Comparison of ENCODE assay signal across 9 mouse cellular contexts in the genomic region with DNA sequence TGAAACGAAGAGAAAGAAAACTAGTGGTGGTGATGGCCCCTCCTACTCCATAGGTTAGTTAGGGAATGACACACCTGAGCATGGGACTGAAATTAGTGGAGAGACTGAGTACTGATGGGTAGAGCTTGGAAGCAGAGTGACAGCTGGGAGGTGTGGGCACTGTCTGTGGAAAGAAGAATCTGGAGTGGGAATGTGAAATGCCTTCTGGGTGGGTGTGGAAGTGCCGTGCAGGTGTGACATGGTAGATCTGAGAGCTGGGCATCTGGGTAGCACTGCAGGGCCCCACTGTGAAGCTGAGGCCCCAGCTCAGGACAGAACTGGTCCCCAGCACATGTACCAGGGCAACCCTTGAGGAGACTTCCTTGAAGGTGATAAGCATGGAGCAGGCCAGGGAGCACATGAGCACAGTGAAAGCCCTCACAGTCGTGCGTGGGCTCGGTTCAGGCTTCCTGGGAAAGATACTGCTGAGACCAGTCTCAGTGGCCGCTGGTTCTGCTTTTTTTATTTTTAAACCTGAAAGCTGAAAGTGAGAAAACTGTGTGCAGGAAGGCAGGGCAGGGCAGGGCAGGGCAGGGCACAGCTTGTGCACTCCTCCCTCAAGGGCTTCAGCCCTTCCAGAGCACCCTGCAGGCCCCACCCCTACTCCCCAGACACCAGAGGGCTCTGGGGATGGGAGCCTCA. TPM values are rescaled to one million over a fixed set of nuclear protein-coding genes. Genes with fewer than 3 reads are reported as not detected.
A peak's percentile ranks its signal among the peaks of the same experiment; 100 is the strongest.
DNase-seq lines count a peak whose midpoint lies in the region; ATAC-seq and TF ChIP-seq lines count a peak whose summit lies in the region.
"Had no signal": no experiment of that assay in that cellular context is flagged by ENCODE, and none has a peak within 500 bp of the region (broad histone marks: within the 10 kb centered on the region; RNA-seq: fewer than 3 reads in every experiment).

No protein-coding gene starts in this region.

- no peaks in the 10 kb centered on the region; the same call in 1 of the 2 replicates for H3K79me2 ChIP-seq in CH12.LX (replicated peaks; ENCODE audit: control insufficient read depth, extremely low read depth, insufficient read depth, poor library complexity, severe bottlenecking)

- TF ChIP-seq RAD21 in CH12.LX (IDR thresholded peaks at IDR 0.05; ENCODE audit: low read depth, low read length), result no peak

- TF ChIP-seq EP300 in CH12.LX (IDR thresholded peaks at IDR 0.05; ENCODE audit: low read length), result peak; percentile 71

- peak overlapping the region; percentile 14; the same call in 1 of the 2 replicates for H3K9ac ChIP-seq in heart, embryonic 13.5 days
- no peak overlapping the region for H3K9ac ChIP-seq in CH12.LX (ENCODE audit: insufficient read depth, low read depth)
- H3K9ac ChIP-seq in hindbrain, embryonic 16.5 days (ENCODE audit: low read depth, low read length), result no peak overlapping the region

- ATAC-seq in heart, embryonic 13.5 days (ENCODE audit: extremely low read depth, insufficient number of reproducible peaks, low FRiP score, low TSS enrichment), result no peak
- no peak for ATAC-seq in hindbrain, embryonic 16.5 days

- 72% methylated on average over 6 of the region's 6 CpGs for WGBS in heart, embryonic 13.5 days
- 87% methylated on average over 6 of the region's 6 CpGs for WGBS in heart, embryonic 10.5 days
- 84% methylated on average over 6 of the region's 6 CpGs for WGBS in hindbrain, embryonic 16.5 days

- H3K4me2 ChIP-seq in heart, embryonic 13.5 days, result no peak overlapping the region
- peak overlapping the region; percentile 33 for H3K4me2 ChIP-seq in CH12.LX (ENCODE audit: insufficient read depth, low read depth, poor library complexity, severe bottlenecking)
- H3K4me2 ChIP-seq in hindbrain, embryonic 16.5 days (ENCODE audit: low read length), result no peak overlapping the region

- in situ Hi-C loops in CH12.LX (cut with MboI; ENCODE audit: low pct_ligation_motif_present, low pct_unique_long_range_greater_than_20kb, low sequenced_read_pairs), result loop anchor here (10.0 kb wide), 1 partner anchor 174 kb away; no protein-coding TSS in a partner anchor

- peaks cover 20% of the 10 kb centered on the region for H3K4me1 ChIP-seq in heart, embryonic 13.5 days
- H3K4me1 ChIP-seq in heart, embryonic 10.5 days, result 0 out of 2 replicates have a peak, but pooled peaks cover 5% of the 10 kb centered on the region
- H3K4me1 ChIP-seq in CH12.LX (ENCODE audit: control insufficient read depth in 1 of 2, insufficient read depth in 2 of 2), result peaks cover 22 to 34% of the 10 kb centered on the region in 2 experiments
- no peaks in the 10 kb centered on the region for H3K4me1 ChIP-seq in hindbrain, embryonic 16.5 days (ENCODE audit: control insufficient read depth, insufficient read depth, low read depth, low read length)

- peak overlapping the region; percentile 58 for H3K27ac ChIP-seq in heart, embryonic 13.5 days (replicated peaks)
- H3K27ac ChIP-seq in heart, embryonic 10.5 days, result no peak overlapping the region
- H3K27ac ChIP-seq in CH12.LX (ENCODE audit: insufficient read depth, low read depth), result peak overlapping the region; percentile 73
- H3K27ac ChIP-seq in hindbrain, embryonic 16.5 days (ENCODE audit: low read depth, low read length), result peak overlapping the region; percentile 12; the same call in 1 of the 2 replicates

- H3K9me3 ChIP-seq in heart, embryonic 13.5 days, result no peaks in the 10 kb centered on the region
- H3K9me3 ChIP-seq in heart, embryonic 10.5 days, result no peaks in the 10 kb centered on the region
- no peaks in the 10 kb centered on the region for H3K9me3 ChIP-seq in CH12.LX (replicated peaks; ENCODE audit: low read length)
- H3K9me3 ChIP-seq in hindbrain, embryonic 16.5 days (ENCODE audit: control insufficient read depth, low read length), result no peaks in the 10 kb centered on the region

- no peak; the same call in 1 of the 2 replicates for TF ChIP-seq POLR2A in CH12.LX (IDR thresholded peaks at IDR 0.05; ENCODE audit: low read depth, low read length)

- peaks cover 89% of the 10 kb centered on the region for H3K36me3 ChIP-seq in heart, embryonic 13.5 days
- H3K36me3 ChIP-seq in heart, embryonic 10.5 days, result peaks cover 78% of the 10 kb centered on the region
- peaks cover 68 to 94% of the 10 kb centered on the region in 2 experiments for H3K36me3 ChIP-seq in CH12.LX (replicated peaks in 1 of 2; ENCODE audit: control insufficient read depth in 1 of 2, insufficient read depth in 1 of 2, low read length in 1 of 2)
- H3K36me3 ChIP-seq in hindbrain, embryonic 16.5 days (ENCODE audit: control insufficient read depth, insufficient read depth, low read length), result 0 out of 2 replicates have a peak, but pooled peaks cover 3% of the 10 kb centered on the region

- no peak for TF ChIP-seq CTCF in CH12.LX (conservative IDR thresholded peaks at IDR 0.05 in 1 of 2, IDR thresholded peaks at IDR 0.05 in 1 of 2; ENCODE audit: low read depth in 2 of 2, low read length in 2 of 2)

- no peak overlapping the region for H3K4me3 ChIP-seq in heart, embryonic 13.5 days
- H3K4me3 ChIP-seq in heart, embryonic 10.5 days, result no peak overlapping the region
- H3K4me3 ChIP-seq in CH12.LX (replicated peaks in 1 of 3; ENCODE audit: low read depth in 2 of 3, low read length in 2 of 3, poor library complexity in 1 of 3), result no peak overlapping the region
- no peak overlapping the region for H3K4me3 ChIP-seq in hindbrain, embryonic 16.5 days (ENCODE audit: low read length)

- no peak for DNase-seq in heart, embryonic 10.5 days (ENCODE audit: low spot score)
- DNase-seq in CH12.LX (ENCODE audit: extremely low read depth), result peak; percentile 62
- DNase-seq in lung, postnatal 25 days (ENCODE audit: low spot score), result peak; percentile 51
- DNase-seq in MN1 (ENCODE audit: low spot score), result no peak
- no peak for DNase-seq in gastrocnemius, postnatal 4 days (ENCODE audit: low spot score in 2 of 2)
- DNase-seq in gastrocnemius, adult 8-10 months (ENCODE audit: low spot score in 2 of 2), result no peak
- DNase-seq: heart, postnatal 14 days had no signal

- no peaks in the 10 kb centered on the region for H3K27me3 ChIP-seq in heart, embryonic 13.5 days (replicated peaks)
- no peaks in the 10 kb centered on the region for H3K27me3 ChIP-seq in heart, embryonic 10.5 days (ENCODE audit: insufficient read depth, poor library complexity, severe bottlenecking)
- H3K27me3 ChIP-seq in CH12.LX (replicated peaks), result no peaks in the 10 kb centered on the region
- H3K27me3 ChIP-seq in hindbrain, embryonic 16.5 days (replicated peaks; ENCODE audit: control insufficient read depth, insufficient read depth, low read length), result no peaks in the 10 kb centered on the region

- dilution Hi-C loops in CH12.LX (cut with MboI; ENCODE audit: extremely low pct_ligation_motif_present, extremely low pct_unique_long_range_greater_than_20kb, low sequenced_read_pairs), result no loop called here

TF ChIP-seq in CH12.LX, 34 proteins besides CTCF, POLR2A, EP300 and RAD21 (continues in another document):
- TF ChIP-seq MAZ (IDR thresholded peaks at IDR 0.05; ENCODE audit: low read depth, low read length) (0 out of 2 replicates have a peak, but pooled peaks have one; percentile 21), CHD1 (IDR thresholded peaks at IDR 0.05; ENCODE audit: low read depth, low read length) (no peak), IRF4 (IDR thresholded peaks at IDR 0.05; ENCODE audit: low read depth, low read length) (peak; percentile 90), USF2 (conservative IDR thresholded peaks at IDR 0.05; ENCODE audit: low read depth, low read length) (no peak), JUN (IDR thresholded peaks at IDR 0.05; ENCODE audit: insufficient read depth, low read depth, low read length) (no peak), MAFK (IDR thresholded peaks at IDR 0.05; ENCODE audit: insufficient replicate concordance, low read length) (no peak), TCF12 (IDR thresholded peaks at IDR 0.05; ENCODE audit: low read depth, low read length) (peak; percentile 66), NELFE (IDR thresholded peaks at IDR 0.05; ENCODE audit: low read depth, low read length) (peak; percentile 35; the same call in 1 of the 2 replicates), ZNF384 (IDR thresholded peaks at IDR 0.05; ENCODE audit: low read depth, low read length) (0 out of 2 replicates have a peak, but pooled peaks have one; percentile 7), MYC (IDR thresholded peaks at IDR 0.05; ENCODE audit: low read depth, low read length) (peak; percentile 81), MAX (IDR thresholded peaks at IDR 0.05; ENCODE audit: low read length) (peak; percentile 72), TBP (conservative IDR thresholded peaks at IDR 0.05; ENCODE audit: low read depth, low read length) (no peak), BHLHE40 (IDR thresholded peaks at IDR 0.05; ENCODE audit: low read depth, low read length) (peak; percentile 41), SIN3A (IDR thresholded peaks at IDR 0.05; ENCODE audit: low read length) (peak; percentile 57; the same call in 1 of the 2 replicates), CHD2 (IDR thresholded peaks at IDR 0.05; ENCODE audit: low read length) (peak; percentile 39; the same call in 1 of the 2 replicates), ZMIZ1 (IDR thresholded peaks at IDR 0.05; ENCODE audit: low read depth, low read length) (no peak), MXI1 (IDR thresholded peaks at IDR 0.05; ENCODE audit: low read depth, low read length) (peak; percentile 67; the same call in 1 of the 2 replicates), NRF1 (IDR thresholded peaks at IDR 0.05; ENCODE audit: low read depth, low read length) (0 out of 2 replicates have a peak, but pooled peaks have one; percentile 9)

RNA-seq across cellular contexts. Expression of a gene that starts 51.7 kb away (rescaled TPM):
- 8.8 and 10.2 TPM in 2 replicates for polyA plus RNA-seq in heart, embryonic 13.5 days (2015; fragmentation: Nextera tagmentation; extraction: Ambion mirVana)
- polyA plus RNA-seq in heart, embryonic 10.5 days (2016; fragmentation: Nextera tagmentation; extraction: Ambion mirVana), result 12.7 and 13.9 TPM in 2 replicates
- total RNA-seq in CH12.LX (2012; rRNA removed) (6.2 and 7.1 TPM in 2 replicates), CH12.LX (2014; rRNA removed) (6.5 and 6.8 TPM in 2 replicates)
- polyA plus RNA-seq in CH12.LX (2012; ENCODE audit: insufficient read length, low read depth), result 7.4 and 8.1 TPM in 2 replicates
- 14.0 and 15.5 TPM in 2 replicates for polyA plus RNA-seq in hindbrain, embryonic 16.5 days (2015; fragmentation: Nextera tagmentation; extraction: Ambion mirVana)
- total RNA-seq in gastrocnemius, postnatal 4 days (2021), result 1 to 10 TPM; 4.2 to 4.7 TPM
- 1 to 10 TPM; 5.1 to 8.3 (median 5.5) TPM for total RNA-seq in gastrocnemius, adult 8-10 months (2022)

RNA-seq across cellular contexts. Expression of a gene that starts 51.8 kb away (rescaled TPM):
- polyA plus RNA-seq in heart, embryonic 13.5 days (2015; fragmentation: Nextera tagmentation; extraction: Ambion mirVana), result 65.3 and 66.3 TPM in 2 replicates
- polyA plus RNA-seq in heart, embryonic 10.5 days (2016; fragmentation: Nextera tagmentation; extraction: Ambion mirVana), result 60.1 and 72.5 TPM in 2 replicates
- total RNA-seq in CH12.LX (2012; rRNA removed) (30.4 and 37.7 TPM in 2 replicates), CH12.LX (2014; rRNA removed) (16.7 and 24.2 TPM in 2 replicates)
- polyA plus RNA-seq in CH12.LX (2012; ENCODE audit: insufficient read length, low read depth), result 27.0 and 27.7 TPM in 2 replicates
- polyA plus RNA-seq in hindbrain, embryonic 16.5 days (2015; fragmentation: Nextera tagmentation; extraction: Ambion mirVana), result 64.7 and 65.5 TPM in 2 replicates
- total RNA-seq in gastrocnemius, postnatal 4 days (2021), result 10 to 100 TPM; 32.5 to 33.3 TPM
- 10 to 100 TPM; 35.8 to 37.3 (median 37.0) TPM for total RNA-seq in gastrocnemius, adult 8-10 months (2022)

Comparison
In these comparisons a context has a peak if more than half of its experiments do, and no peak if none do; other contexts are left out.
1. DNase-seq: peak in CH12.LX (single experiment) and lung, postnatal 25 days (single experiment); none in heart, embryonic 10.5 days (single experiment), MN1 (single experiment), gastrocnemius, postnatal 4 days (0 of 2) and gastrocnemius, adult 8-10 months (0 of 2).